In genomic region chr10:99269301-99269701, GRCm38 (mm10) we compare ENCODE assay signal across 8 mouse cellular contexts. TPM values are rescaled to one million over a fixed set of nuclear protein-coding genes. Genes with fewer than 3 reads are reported as not detected.
A peak's percentile ranks its signal among the peaks of the same experiment; 100 is the strongest.
DNase-seq lines count a peak whose midpoint lies in the region; ATAC-seq and TF ChIP-seq lines count a peak whose summit lies in the region.

No protein-coding gene starts in this region.

- H3K36me3 ChIP-seq in kidney, postnatal 0 days (ENCODE audit: insufficient read depth, low read length) = 0 out of 2 replicates have a peak, but pooled peaks cover 6% of the 10 kb centered on the region
- 0 out of 2 replicates have a peak, but pooled peaks cover 4% of the 10 kb centered on the region for H3K36me3 ChIP-seq in embryonic facial prominence, embryonic 12.5 days
- no peaks in the 10 kb centered on the region for H3K36me3 ChIP-seq in hindbrain, postnatal 0 days (ENCODE audit: insufficient read depth, low read length)
- no peaks in the 10 kb centered on the region for H3K36me3 ChIP-seq in midbrain, embryonic 14.5 days (ENCODE audit: control insufficient read depth, insufficient read depth, low read length)

- peak overlapping the region; percentile 57 for H3K4me2 ChIP-seq in kidney, postnatal 0 days (ENCODE audit: low read length)
- peak overlapping the region; percentile 82 for H3K4me2 ChIP-seq in embryonic facial prominence, embryonic 12.5 days (replicated peaks)
- peak overlapping the region; percentile 94; the same call in 1 of the 2 replicates for H3K4me2 ChIP-seq in hindbrain, postnatal 0 days (ENCODE audit: low read depth, low read length)
- H3K4me2 ChIP-seq in midbrain, embryonic 14.5 days (ENCODE audit: low read length) = 0 out of 2 replicates have a peak overlapping the region, but pooled peaks have one; percentile 8

- H3K4me1 ChIP-seq in kidney, postnatal 0 days (replicated peaks; ENCODE audit: insufficient read depth, low read length) = peaks cover 16% of the 10 kb centered on the region; the same call in 1 of the 2 replicates
- H3K4me1 ChIP-seq in embryonic facial prominence, embryonic 12.5 days = peaks cover 47% of the 10 kb centered on the region
- peaks cover 11% of the 10 kb centered on the region for H3K4me1 ChIP-seq in hindbrain, postnatal 0 days (ENCODE audit: insufficient read depth, low read length)
- H3K4me1 ChIP-seq in midbrain, embryonic 14.5 days (ENCODE audit: control insufficient read depth, insufficient read depth, low read length) = peaks cover 28% of the 10 kb centered on the region

- peak; percentile 49 for DNase-seq in kidney, postnatal 0 days (ENCODE audit: low spot score)
- no peak for DNase-seq in kidney, adult 8-10 months
- peak; percentile 24 for DNase-seq in hindbrain, postnatal 0 days (ENCODE audit: low spot score)
- peak; percentile 53 for DNase-seq in midbrain, embryonic 14.5 days
- no peak for DNase-seq in urinary bladder, postnatal 36 days (ENCODE audit: low spot score in 2 of 2)
- no peak for DNase-seq in gastrocnemius, postnatal 25 days
- DNase-seq in right cerebral cortex, adult 18-20 months = no peak

- no peaks in the 10 kb centered on the region for H3K9me3 ChIP-seq in kidney, postnatal 0 days (replicated peaks; ENCODE audit: low read length)
- H3K9me3 ChIP-seq in embryonic facial prominence, embryonic 12.5 days = no peaks in the 10 kb centered on the region
- H3K9me3 ChIP-seq in hindbrain, postnatal 0 days (ENCODE audit: low read length) = no peaks in the 10 kb centered on the region
- H3K9me3 ChIP-seq in midbrain, embryonic 14.5 days (ENCODE audit: control insufficient read depth, low read length) = no peaks in the 10 kb centered on the region

- TF ChIP-seq CTCF in kidney, postnatal 0 days (IDR thresholded peaks at IDR 0.05; ENCODE audit: low read depth) = no peak
- no peak for TF ChIP-seq CTCF in hindbrain, postnatal 0 days (IDR thresholded peaks at IDR 0.05; ENCODE audit: low read depth)

- H3K27me3 ChIP-seq in kidney, postnatal 0 days (ENCODE audit: insufficient read depth, low read length) = no peaks in the 10 kb centered on the region
- H3K27me3 ChIP-seq in embryonic facial prominence, embryonic 12.5 days = no peaks in the 10 kb centered on the region
- H3K27me3 ChIP-seq in hindbrain, postnatal 0 days (ENCODE audit: insufficient read depth, low read length) = no peaks in the 10 kb centered on the region
- H3K27me3 ChIP-seq in midbrain, embryonic 14.5 days (ENCODE audit: control insufficient read depth, insufficient read depth, low read length) = peaks cover 21% of the 10 kb centered on the region; the same call in 1 of the 2 replicates

- peak overlapping the region; percentile 77 for H3K27ac ChIP-seq in kidney, postnatal 0 days
- peak overlapping the region; percentile 72 for H3K27ac ChIP-seq in embryonic facial prominence, embryonic 12.5 days
- H3K27ac ChIP-seq in hindbrain, postnatal 0 days = peak overlapping the region; percentile 49; the same call in 1 of the 2 replicates
- no peak overlapping the region for H3K27ac ChIP-seq in midbrain, embryonic 14.5 days (replicated peaks; ENCODE audit: low read depth, low read length)

- WGBS in kidney, postnatal 0 days = 27% methylated on average over 4 of the region's 4 CpGs
- 8% methylated on average over 4 of the region's 4 CpGs for WGBS in embryonic facial prominence, embryonic 12.5 days
- WGBS in hindbrain, postnatal 0 days = 25% methylated on average over 4 of the region's 4 CpGs
- WGBS in midbrain, embryonic 14.5 days = 2% methylated on average over 4 of the region's 4 CpGs

- no peak overlapping the region for H3K9ac ChIP-seq in kidney, postnatal 0 days (ENCODE audit: low read depth, low read length)
- peak overlapping the region; percentile 7; the same call in 1 of the 2 replicates for H3K9ac ChIP-seq in embryonic facial prominence, embryonic 12.5 days
- H3K9ac ChIP-seq in hindbrain, postnatal 0 days (replicated peaks; ENCODE audit: low read length) = no peak overlapping the region
- no peak overlapping the region for H3K9ac ChIP-seq in midbrain, embryonic 14.5 days (replicated peaks; ENCODE audit: low read length)

- H3K4me3 ChIP-seq in kidney, postnatal 0 days (replicated peaks; ENCODE audit: low read depth, low read length) = 0 out of 2 replicates have a peak overlapping the region, but pooled peaks have one; percentile 2
- no peak overlapping the region for H3K4me3 ChIP-seq in embryonic facial prominence, embryonic 12.5 days
- H3K4me3 ChIP-seq in hindbrain, postnatal 0 days (ENCODE audit: low read length) = no peak overlapping the region
- H3K4me3 ChIP-seq in midbrain, embryonic 14.5 days (replicated peaks; ENCODE audit: low read depth, low read length) = no peak overlapping the region

- ATAC-seq in kidney, postnatal 0 days (replicated peaks; ENCODE audit: low FRiP score, low read depth) = no peak
- ATAC-seq in embryonic facial prominence, embryonic 12.5 days (ENCODE audit: insufficient number of reproducible peaks, insufficient read depth, low FRiP score, low TSS enrichment) = peak; percentile 23; the same call in 1 of the 2 replicates
- 0 out of 2 replicates have a peak, but pooled peaks have one; percentile 30 for ATAC-seq in hindbrain, postnatal 0 days
- no peak for ATAC-seq in midbrain, embryonic 14.5 days (ENCODE audit: low FRiP score, low TSS enrichment)

RNA-seq across cellular contexts. Expression of gene Dusp6, which starts 6.3 kb away (rescaled TPM):
- polyA plus RNA-seq in kidney, postnatal 0 days (2015; fragmentation: Nextera tagmentation; extraction: Ambion mirVana) = 70.2 and 73.4 TPM in 2 replicates
- 90.6 and 90.7 TPM in 2 replicates for polyA plus RNA-seq in embryonic facial prominence, embryonic 12.5 days (2016; fragmentation: Nextera tagmentation; extraction: Ambion mirVana)
- total RNA-seq in hindbrain, postnatal 0 days (2014; rRNA removed) = 65.3 and 74.0 TPM in 2 replicates
- polyA plus RNA-seq in hindbrain, postnatal 0 days (2015; fragmentation: Nextera tagmentation; extraction: Ambion mirVana) = 32.5 and 35.2 TPM in 2 replicates
- 20.7 and 25.4 TPM in 2 replicates for polyA plus RNA-seq in midbrain, embryonic 14.5 days (2014; fragmentation: Nextera tagmentation; extraction: Ambion mirVana)
- 10 to 100 TPM; 17.9 to 21.9 TPM for total RNA-seq in gastrocnemius, postnatal 25 days (2021)

Comparison
In these comparisons a context has a peak if more than half of its experiments do, and no peak if none do; other contexts are left out.
1. DNase-seq: peak in kidney, postnatal 0 days (single experiment), hindbrain, postnatal 0 days (single experiment) and midbrain, embryonic 14.5 days (single experiment); none in kidney, adult 8-10 months (0 of 2), urinary bladder, postnatal 36 days (0 of 2), gastrocnemius, postnatal 25 days (single experiment) and right cerebral cortex, adult 18-20 months (single experiment).
2. ATAC-seq: peak in embryonic facial prominence, embryonic 12.5 days (single experiment) and hindbrain, postnatal 0 days (single experiment); none in kidney, postnatal 0 days (single experiment) and midbrain, embryonic 14.5 days (single experiment).
3. H3K4me2 ChIP-seq: peak in every context shown above with its lines; median percentile 94 in hindbrain, postnatal 0 days; 82 in embryonic facial prominence, embryonic 12.5 days; 57 in kidney, postnatal 0 days; 8 in midbrain, embryonic 14.5 days.